Mouse (Mus musculus): ENCODE results near the gene Cep170b.

The Cep170b gene

DNA sequence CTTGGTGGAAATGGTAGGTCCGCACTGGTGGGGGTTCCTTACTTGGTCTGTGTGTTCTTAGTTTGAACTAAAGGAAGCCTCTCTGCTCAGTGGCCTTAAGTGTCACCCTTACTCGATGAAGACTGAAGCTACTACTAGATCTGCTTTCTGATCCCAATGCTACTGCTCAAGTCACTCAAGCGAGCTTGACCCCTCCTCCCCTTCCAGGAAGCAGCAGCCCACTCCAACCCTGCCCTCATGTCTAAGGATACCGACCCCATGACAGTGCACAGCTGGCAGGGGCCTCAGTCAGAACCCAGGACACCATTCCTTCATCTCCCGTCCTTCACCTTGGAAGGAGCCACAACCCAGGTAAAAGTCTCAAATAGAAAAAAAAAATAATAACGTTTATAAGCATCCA lies at the start of gene Cep170b:
Gene Cep170b (plus strand): TSS at position 240 of the 400 bp plus-strand sequence.
- DNase-seq (ENCODE audit: extremely low read depth, insufficient read length, low spot score): no peak

DNA sequence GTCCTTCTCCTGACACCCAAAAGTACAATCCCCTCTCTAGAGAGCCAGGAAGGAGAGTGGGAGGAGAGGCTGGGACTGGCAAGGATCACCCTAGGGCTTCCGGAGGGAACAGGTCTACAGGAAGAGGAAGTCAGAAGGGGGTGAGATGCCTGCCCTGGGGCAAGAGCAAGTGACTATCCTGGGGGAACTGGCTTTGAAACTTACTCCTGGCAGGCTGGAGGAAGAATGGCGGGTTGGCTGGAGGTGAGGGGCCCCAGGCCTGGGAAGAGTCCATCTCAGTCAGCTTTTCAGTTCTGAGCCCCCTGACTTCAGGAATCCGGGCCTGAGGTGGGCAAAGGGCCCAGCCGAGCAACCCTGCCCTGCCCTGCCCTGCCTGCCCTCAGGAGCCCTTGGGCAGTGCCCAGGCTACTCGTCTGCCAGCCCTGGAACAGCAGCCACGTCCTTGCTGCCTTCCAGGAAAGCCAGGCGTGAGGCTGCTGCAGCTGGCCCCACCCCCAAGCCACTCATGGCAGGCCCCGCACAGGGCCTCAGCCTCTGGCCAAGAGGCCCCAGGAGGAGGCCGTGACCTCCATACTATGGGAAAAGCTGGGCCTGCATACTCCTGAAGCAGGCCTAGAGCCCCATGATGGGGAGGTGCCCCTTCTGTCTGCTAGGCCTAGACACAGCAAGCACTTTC lies 49.4 kb upstream of the Cep170b start:
- DNase-seq (ENCODE audit: extremely low read depth, insufficient read length, low spot score): no peak

DNA sequence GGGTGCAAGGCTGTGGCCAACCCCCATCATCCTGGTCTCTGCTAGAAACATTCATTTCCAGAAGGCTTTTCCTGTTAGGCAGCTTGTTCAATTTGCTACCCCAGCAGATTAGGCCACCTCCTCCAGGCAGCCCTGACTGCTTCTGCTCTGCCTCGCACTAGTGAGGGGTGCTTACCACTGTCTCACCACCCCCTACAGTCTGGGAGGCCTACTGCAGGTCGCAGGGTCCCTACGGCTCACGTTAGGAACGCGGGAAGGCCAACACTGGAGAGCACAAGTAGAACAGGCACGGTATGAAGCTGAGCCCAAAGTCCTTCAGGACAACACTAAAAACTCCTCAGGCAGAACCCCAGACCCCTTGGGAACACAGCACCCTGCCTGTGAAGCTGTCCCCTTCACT lies 48.4 kb upstream of the Cep170b start:
- no peak for DNase-seq (ENCODE audit: extremely low read depth, insufficient read length, low spot score)

DNA sequence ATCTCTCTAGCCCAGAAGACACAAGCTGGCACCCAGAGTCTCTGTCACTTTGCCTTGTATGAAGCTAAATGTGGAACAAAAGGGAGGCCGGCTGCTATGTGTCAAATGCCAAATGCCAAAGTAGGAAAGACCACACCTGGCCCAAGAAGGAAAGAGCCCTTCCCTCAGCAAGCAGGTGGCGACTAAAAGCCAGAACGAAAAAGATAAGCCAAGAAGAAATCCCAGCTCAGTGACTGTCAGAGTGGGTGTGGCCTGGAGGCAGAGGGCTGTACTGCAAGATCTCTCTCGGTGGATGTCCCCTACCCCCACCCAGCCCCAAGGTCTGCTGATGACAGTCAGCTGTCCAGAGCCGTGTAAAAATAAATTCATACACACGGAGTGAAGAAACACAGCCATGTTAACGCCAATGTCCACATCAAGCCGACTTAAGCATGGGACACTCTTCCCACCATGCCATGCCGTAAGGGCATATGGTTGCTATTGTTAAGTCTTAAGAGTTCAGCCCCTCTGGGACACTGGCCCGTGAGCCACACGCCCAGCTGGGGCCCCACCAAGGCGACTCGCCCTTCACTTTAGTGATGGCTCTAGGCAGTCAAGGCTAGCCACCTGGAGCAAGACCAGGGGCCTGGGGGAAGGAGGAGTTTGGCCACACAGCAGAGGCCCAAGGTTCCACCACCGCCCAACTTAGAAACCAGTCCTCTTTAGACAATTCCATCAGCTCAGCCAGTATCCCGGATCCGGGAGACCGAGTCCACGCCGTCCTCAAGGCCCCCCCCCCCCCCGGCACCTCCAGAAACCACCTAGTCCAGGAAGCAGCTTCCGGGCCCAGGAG lies 47.3 kb upstream of the Cep170b start:
- DNase-seq (ENCODE audit: extremely low read depth, insufficient read length, low spot score): peak; percentile 73

DNA sequence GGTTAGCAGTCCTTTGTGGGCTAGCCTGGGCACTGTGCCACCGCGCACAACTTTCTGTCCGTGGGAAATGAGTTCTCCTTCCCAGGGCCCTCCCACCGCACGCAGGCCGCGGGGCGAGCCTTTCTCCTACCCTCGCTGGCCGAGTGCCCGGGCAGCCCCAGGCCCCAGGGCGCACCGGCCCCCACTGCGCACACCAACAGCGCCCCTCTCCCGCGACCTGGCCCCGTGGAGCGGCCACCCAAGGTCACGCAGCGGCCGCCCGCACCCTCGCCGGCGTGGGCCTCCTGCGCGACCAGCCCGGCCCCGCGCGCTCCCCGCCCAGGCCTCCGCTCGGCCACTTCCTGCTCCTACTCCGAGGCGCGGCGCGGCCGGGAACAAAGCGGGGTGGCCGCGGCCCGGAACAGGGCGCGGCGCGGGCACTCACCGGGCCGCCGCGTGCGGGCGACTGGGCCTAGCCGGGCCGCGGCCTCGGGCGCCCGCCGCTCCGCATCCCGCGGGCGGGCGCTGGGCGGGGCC lies 46.6 kb upstream of the Cep170b start:
- DNase-seq (ENCODE audit: extremely low read depth, insufficient read length, low spot score): peak; percentile 72

DNA sequence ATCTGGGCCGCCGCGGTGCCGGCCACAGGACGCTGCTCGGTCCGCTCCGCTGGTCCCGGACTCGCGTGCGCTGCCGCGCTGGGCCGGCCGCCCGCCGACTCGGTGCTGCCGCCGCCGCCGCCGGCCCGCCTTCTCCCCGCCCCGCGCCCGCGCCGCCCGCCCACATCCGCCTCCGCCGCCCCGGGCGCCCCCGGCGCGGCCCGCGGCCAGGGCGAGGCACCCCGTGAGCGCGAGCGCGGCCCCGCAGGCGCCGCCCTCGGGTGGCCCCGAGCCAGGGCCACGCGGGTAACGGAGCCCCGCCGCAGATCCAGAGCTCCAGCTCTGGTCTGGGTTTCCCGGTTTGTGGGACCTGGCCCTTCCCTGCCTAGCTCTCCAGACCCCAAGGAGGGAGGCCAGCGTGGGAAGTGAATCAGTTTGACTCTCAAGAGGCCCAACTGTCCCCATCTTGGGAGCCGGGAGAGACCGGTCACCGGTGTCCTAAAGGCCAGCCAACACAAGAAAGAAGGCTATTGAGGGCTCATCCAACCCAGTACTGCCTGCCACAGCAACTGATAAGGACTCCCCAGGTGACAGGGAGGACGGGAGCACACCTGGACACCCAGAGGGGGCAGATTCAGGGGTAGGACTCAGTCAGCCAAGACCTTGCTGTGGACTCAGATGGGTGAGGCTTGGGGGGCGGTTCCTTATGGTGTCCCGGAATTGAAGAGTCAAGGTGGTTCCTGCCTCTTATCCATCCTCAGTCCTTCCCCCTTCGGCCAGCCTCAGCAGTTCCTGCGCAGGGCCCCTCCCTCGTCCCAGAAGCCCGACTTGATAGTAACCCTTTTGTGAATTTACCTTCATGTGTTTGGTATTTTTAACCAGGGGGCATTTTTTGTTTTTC lies 45.9 kb upstream of the Cep170b start, which contains the start of gene Akt1:
Gene Akt1 (minus strand): TSS at position 753 of the 880 bp plus-strand sequence.
- peak; percentile 80 for DNase-seq (ENCODE audit: extremely low read depth, insufficient read length, low spot score)

DNA sequence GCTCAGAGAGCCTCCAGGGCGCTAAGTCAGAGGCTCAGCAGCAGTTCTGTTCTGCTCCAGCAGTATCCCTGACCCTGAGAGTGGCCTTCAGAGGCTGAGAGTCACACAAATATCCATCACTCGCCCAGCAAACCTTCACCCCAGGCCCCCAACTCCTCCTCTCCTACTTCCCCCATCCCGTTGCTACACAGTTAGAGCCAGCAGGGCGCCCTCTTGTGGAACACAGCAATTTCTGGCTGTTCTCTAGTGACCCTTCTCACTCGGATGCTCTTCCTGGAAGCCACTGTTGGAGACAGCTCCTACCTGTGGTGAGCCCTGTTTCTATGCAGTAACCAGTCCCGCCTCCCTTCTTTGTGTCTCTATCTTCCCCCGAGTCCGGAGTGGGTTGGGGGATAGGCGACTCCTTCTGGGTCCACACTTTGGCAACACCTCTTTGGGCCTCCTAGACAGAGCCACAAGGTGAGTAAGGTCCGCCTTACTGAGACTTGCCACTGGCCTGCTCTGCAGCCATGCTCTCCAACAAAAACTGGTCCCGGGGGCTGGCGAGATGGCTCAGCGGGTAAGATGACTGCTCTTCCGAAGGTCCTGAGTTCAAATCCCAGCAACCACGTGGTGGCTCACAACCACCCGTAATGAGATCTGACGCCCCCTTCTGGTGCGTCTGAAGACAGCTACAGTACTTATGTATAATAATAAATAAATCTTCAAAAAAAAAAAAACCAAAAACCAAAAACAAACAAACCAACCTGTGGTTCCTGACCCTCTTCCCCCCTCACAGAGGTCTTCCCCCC lies 44.8 kb upstream of the Cep170b start:
- DNase-seq (ENCODE audit: extremely low read depth, insufficient read length, low spot score): peak; percentile 70

DNA sequence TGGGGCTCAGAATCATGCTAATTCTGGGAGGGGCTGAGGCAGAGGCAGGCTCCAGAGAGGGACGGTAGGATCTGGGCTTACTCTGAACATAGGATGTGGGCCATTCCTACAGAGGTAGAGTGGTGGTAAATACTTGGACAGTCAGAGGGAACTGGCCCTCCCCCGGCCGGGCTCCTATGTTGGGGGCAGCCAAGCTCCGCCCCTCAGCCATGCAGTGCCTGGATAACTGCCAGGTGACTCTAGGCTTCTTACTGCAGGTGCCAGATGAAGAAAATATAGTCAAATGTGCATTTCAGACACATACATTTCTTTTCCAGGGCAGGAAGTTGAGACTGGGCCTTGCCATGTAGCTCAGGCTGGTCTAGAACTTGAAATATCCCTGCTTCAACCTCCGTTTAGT lies 43.2 kb upstream of the Cep170b start:
- no peak for DNase-seq (ENCODE audit: extremely low read depth, insufficient read length, low spot score)

DNA sequence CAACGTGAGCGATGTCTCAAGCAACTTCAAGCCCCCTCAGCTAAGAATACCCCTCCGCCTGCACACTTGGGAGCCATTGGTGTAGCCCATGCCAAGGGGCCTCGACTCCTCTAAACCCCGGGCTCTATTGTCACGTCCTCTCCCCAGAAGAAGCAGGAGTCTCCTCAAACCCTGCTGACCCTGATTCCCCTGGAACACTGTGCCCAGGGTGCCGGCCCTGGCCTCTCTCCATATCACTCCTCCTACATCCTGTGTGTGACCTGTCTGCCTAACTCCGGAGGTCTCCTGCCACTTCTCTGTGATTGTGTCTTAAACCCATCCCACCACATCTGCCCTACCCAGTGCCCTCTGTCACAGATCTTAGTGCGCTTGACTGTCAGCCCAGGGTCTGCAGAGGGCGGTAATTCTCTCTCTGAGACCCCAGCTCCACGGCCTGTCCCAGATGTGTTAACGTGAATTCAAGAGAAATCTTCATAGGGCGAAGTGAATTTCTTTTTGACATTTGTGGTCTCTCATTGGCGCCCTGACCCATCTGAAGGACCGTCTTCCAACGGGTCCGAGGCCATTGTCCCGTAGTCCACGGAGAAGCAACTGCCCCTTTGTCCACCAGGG lies 42.2 kb upstream of the Cep170b start:
- DNase-seq (ENCODE audit: extremely low read depth, insufficient read length, low spot score): no peak

DNA sequence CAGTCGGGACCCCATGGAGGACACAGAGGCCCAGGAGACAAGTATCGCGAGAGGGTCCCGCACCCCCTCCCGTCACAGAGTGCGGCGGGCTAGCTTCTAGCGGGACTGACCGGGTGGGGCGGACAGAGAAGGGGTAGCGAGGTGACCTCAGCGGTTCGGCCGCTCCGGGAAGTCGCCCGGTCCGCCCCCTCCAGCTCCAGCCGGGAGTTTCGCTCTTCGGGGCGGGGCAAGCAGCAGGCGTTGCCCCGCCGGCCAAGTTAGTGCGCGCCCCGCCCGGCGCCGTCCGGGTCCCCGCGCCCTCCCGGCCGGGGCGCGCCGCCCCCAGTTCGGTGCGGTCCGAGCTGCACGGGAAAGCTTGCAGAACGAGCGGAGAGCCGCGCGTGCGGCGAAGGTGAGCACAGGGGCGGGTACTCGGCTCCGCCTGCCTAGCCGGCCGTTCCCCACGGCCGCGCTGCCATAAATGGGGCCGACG lies 41.7 kb upstream of the Cep170b start, which contains the start of gene Zbtb42:
Gene Zbtb42 (plus strand): TSS at position 274 of the 472 bp plus-strand sequence.
- DNase-seq (ENCODE audit: extremely low read depth, insufficient read length, low spot score): no peak

DNA sequence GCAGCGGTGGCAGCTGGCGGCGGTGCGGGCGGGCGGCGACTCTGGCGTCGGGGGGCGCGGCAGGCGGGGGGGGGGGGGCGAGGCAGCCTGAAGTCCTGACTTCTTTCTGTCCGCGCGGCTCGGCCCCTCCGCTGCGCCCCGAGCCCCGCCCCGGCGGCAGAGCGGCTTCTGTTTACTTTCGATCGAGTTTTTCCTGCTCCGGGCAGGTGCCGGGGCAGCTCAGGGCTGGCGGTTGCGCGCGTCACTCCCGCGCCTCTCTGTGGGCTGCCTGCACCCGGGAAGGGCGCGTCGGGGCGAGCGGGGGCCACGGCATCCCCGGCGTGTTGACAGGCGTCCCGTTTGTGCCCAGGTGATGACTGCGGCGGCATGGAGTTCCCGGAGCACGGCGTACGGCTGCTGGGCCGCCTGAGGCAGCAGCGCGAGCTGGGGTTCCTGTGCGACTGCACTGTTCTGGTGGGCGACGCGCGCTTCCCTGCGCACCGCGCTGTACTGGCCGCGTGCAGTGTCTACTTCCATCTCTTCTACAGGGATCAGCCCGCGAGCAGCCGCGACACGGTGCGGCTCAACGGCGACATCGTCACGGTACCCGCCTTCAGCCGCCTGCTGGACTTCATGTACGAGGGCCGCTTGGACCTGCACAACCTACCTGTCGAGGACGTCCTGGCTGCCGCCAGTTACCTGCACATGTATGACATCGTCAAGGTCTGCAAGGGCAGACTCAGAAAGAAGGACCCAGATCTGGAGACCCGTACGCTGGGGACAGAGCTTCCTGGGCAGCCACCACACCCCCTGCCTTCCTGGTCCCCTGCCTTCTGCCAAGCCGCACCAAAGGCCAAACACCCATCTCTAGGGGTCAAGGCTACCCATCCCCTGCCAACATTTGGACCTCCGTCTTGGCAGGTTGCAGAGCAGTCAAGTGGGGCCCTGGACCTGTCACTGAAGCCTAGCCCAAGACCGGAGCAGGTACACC lies 40.9 kb upstream of the Cep170b start:
- DNase-seq (ENCODE audit: extremely low read depth, insufficient read length, low spot score): no peak

DNA sequence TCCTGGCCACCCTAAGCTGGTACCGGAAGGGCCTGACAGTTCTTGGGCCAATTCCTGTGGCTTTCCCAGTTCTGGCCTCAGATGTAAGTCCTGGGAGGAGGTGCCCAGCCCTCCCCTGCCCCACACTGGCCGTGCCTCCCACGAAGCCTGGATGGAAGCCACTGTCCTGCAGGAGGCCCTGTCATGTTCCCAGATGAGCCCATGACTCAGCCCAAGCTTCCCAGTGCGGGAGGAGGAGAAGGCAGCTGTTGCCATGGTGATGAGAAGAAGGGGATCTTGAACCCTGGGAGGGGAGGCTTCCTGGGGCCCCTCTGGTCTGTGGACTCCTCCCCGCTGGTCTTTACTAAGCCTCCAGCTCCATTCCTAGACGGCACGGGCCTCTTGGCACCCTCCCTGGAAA lies 36.9 kb upstream of the Cep170b start:
- DNase-seq (ENCODE audit: extremely low read depth, insufficient read length, low spot score): peak; percentile 74

DNA sequence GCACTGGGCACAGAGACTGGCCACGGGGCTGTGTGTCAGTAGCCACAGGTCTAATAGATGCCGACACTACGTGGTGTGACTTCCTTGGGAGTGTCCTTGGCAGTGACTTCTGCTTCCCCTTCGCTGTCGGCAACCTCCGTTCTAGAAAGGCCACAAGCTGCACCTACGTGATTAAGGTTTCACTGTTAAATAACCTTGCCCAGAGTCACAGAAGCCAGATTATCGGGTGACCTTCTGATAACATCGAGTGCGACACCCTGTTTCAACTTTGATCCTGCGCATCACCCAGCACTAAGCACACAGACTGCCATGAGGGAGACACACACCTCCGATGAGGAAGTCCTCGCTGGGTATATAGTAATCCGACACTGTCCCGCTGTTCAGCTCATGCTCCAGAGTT lies 31.8 kb upstream of the Cep170b start:
- DNase-seq (ENCODE audit: extremely low read depth, insufficient read length, low spot score): no peak

DNA sequence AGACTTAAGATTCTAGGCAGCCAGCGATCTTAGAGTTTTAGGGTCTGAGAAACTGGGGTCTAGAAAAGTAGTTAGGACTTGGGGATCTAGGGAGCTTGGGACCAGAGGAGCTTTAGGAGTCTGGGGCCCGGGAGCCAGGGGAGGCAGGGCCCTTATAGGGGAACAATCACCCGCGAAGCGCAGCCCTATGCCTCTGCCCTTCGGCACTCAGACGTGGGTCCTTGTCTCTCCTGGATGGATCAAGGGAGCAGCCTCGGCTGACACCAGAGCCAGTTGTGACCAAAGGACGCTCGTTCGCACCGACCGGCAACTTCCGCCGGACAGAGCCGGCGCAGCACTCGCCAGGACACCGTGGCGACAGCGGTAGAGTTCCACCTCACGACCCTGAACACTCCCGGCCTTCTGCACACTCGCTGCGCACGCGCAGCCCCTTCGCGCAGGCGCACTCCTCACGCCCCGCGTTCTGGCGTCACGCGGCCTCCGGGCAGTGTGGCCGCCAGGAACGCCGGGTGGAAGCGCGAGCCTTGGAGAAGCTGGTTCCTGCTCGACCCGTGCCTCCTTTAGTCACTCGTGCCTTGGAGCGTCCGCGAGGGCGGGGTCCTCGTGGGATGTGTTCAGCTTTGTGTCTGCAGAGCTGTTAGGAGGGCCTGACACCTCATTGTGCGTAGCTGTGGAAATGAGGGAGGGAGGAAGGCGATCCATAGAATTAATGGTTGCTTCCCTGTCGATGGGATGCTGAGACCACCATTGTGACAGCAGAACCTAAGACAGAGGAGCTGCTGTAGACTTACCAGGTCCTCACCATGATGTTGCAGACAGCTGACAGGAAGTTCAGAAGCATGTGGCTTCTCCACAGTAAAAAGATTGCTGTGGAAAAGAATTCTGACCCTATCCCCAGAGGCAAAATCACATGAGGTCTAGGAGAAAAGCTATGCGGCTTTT lies 26.8 kb upstream of the Cep170b start:
- peak; percentile 96 for DNase-seq (ENCODE audit: extremely low read depth, insufficient read length, low spot score)

DNA sequence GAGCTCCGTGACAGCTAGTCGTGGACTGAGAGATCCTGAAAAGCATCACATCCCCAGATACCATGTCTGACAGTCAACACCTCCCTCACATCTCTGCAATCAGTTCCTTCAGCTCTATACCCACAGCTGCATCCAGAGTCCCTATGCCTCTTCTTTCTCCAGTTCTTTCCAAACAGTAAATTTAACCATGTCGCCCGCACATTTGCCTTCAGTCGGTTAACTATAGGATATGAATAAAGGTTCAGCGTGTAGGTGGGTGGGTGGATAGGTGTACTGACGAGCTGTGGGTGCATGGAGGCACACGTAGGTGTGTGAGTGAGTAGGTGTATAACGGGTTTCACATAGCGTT lies 26.2 kb upstream of the Cep170b start:
- DNase-seq (ENCODE audit: extremely low read depth, insufficient read length, low spot score): no peak

DNA sequence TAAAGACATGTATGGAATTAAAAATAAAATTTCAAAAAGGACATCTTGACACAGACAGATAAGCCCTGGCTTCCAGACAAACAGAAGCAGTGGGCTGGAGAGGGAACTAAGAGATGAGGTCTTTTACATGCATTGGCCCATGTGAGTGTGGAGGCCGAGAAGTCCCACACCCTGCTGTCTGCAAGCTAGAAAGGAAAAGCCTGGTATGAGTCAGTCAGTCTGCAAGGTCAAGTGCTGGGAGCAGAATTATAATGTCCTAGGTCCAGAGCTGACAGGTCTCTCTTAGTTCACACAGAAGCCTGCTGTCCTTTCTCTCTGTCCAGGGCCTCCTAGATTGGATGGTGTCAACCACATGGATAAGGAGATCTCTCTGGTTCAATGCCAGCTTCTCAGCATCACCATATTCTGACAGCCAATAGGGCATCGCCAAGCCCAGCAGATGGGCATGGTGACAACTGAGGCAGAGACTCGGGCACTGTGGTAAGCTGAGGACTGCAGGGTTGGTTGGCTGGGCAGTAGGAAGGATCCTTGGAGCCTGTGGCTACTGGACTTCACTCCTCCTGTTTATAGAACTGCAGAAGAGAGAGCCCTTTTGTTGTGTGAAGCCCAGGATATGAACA lies 23.3 kb upstream of the Cep170b start:
- DNase-seq (ENCODE audit: extremely low read depth, insufficient read length, low spot score): peak; percentile 39

DNA sequence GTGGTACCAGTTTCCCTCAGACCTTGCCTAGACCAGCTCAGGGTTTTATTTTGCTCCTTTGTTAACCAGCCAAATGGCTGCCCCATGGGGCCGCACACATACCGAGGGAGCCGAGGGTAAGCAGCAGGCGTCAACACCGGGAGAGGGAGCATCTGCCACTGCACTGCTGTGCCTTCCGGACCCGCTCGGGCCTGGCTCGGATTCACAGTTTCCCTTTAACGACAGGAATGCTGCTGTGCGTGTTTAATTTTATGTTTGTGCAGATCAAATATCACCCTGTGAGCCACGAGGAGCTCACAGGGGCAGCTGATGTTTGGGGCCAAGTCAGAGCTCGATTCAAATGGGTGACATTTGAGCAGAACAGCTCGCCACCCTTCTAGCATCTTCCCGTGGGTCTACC lies 19.7 kb upstream of the Cep170b start:
- no peak for DNase-seq (ENCODE audit: extremely low read depth, insufficient read length, low spot score)
